Mouse (Mus musculus): Measurements from ENCODE around the gene Arhgap15. TPM values are rescaled to one million over a fixed set of nuclear protein-coding genes. Genes with fewer than 3 reads are reported as not detected.

Arhgap15 gene
- polyA plus RNA-seq, 1 experiment, result 2.8 TPM

- DNase-seq (ENCODE audit: low spot score), result no peak
Observed at GRCm38 (mm10) chr2:44353594-44353993, 605.0 kb downstream of the Arhgap15 start.

GRCm38 (mm10) chr2:44354786-44355185, 606.2 kb downstream of the Arhgap15 start:
- DNase-seq (ENCODE audit: low spot score), result no peak

- no peak for DNase-seq (ENCODE audit: low spot score)
Observed at GRCm38 (mm10) chr2:44355316-44355715, 606.7 kb downstream of the Arhgap15 start.

- no peak for DNase-seq (ENCODE audit: low spot score)
Observed at GRCm38 (mm10) chr2:44356248-44356886, 607.7 kb downstream of the Arhgap15 start.

GRCm38 (mm10) chr2:44356887-44357251, 608.2 kb downstream of the Arhgap15 start:
- DNase-seq (ENCODE audit: low spot score), result no peak

- DNase-seq (ENCODE audit: low spot score), result no peak
Observed at GRCm38 (mm10) chr2:44380225-44380624, 631.6 kb downstream of the Arhgap15 start.

- no peak for DNase-seq (ENCODE audit: low spot score)
Observed at GRCm38 (mm10) chr2:44384541-44384940, 635.9 kb downstream of the Arhgap15 start.

GRCm38 (mm10) chr2:44389556-44389955, 640.9 kb downstream of the Arhgap15 start:
- no peak for DNase-seq (ENCODE audit: low spot score)

GRCm38 (mm10) chr2:44393789-44394188, 645.2 kb downstream of the Arhgap15 start:
- DNase-seq (ENCODE audit: low spot score), result no peak

- no peak for DNase-seq (ENCODE audit: low spot score)
Observed at GRCm38 (mm10) chr2:44394956-44395501, 646.4 kb downstream of the Arhgap15 start.

- no peak for DNase-seq (ENCODE audit: low spot score)
Observed at GRCm38 (mm10) chr2:44395577-44395976, 647.0 kb downstream of the Arhgap15 start.

GRCm38 (mm10) chr2:44397209-44397608, 648.6 kb downstream of the Arhgap15 start:
- DNase-seq (ENCODE audit: low spot score), result no peak

- DNase-seq (ENCODE audit: low spot score), result no peak
Observed at GRCm38 (mm10) chr2:44397735-44398337, 649.2 kb downstream of the Arhgap15 start.

GRCm38 (mm10) chr2:44399191-44399926, 650.7 kb downstream of the Arhgap15 start:
- DNase-seq (ENCODE audit: low spot score), result no peak

GRCm38 (mm10) chr2:44401704-44402422, 653.2 kb downstream of the Arhgap15 start:
- no peak for DNase-seq (ENCODE audit: low spot score)

GRCm38 (mm10) chr2:44411660-44412059, 663.0 kb downstream of the Arhgap15 start:
- DNase-seq (ENCODE audit: low spot score), result no peak

- DNase-seq (ENCODE audit: low spot score), result no peak
Observed at GRCm38 (mm10) chr2:44416331-44416730, 667.7 kb downstream of the Arhgap15 start.

- no peak for DNase-seq (ENCODE audit: low spot score)
Observed at GRCm38 (mm10) chr2:44419547-44420225, 671.1 kb downstream of the Arhgap15 start.

- no peak for DNase-seq (ENCODE audit: low spot score)
Observed at GRCm38 (mm10) chr2:44430521-44430920, 681.9 kb downstream of the Arhgap15 start.

GRCm38 (mm10) chr2:44436652-44437051, 688.0 kb downstream of the Arhgap15 start:
- no peak for DNase-seq (ENCODE audit: low spot score)

GRCm38 (mm10) chr2:44437496-44438057, 689.0 kb downstream of the Arhgap15 start:
- DNase-seq (ENCODE audit: low spot score), result no peak
